Comparison of ENCODE assay signal across 10 mouse cellular contexts in genomic region chr11:115716410-115717338, GRCm38 (mm10). TPM values are rescaled to one million over a fixed set of nuclear protein-coding genes. Genes with fewer than 3 reads are reported as not detected.
DNase-seq lines count a peak whose midpoint lies in the region; ATAC-seq and TF ChIP-seq lines count a peak whose summit lies in the region.
"Had no signal": no experiment of that assay in that cellular context is flagged by ENCODE, and none has a peak within 500 bp of the region (broad histone marks: within the 10 kb centered on the region; RNA-seq: fewer than 3 reads in every experiment).

No protein-coding gene starts in this region.

- no peak overlapping the region for H3K27ac ChIP-seq in kidney, embryonic 14.5 days (ENCODE audit: low read depth, low read length)
- peak overlapping the region; percentile 38 for H3K27ac ChIP-seq in bone marrow, adult 2 months (ENCODE audit: control insufficient read depth, insufficient read depth, low read depth, low read length, poor library complexity)
- H3K27ac ChIP-seq in thymus, adult 2 months (ENCODE audit: control insufficient read depth, insufficient read depth, low read length), result no peak overlapping the region
- H3K27ac ChIP-seq in embryonic facial prominence, embryonic 10.5 days (replicated peaks), result no peak overlapping the region

- no peaks in the 10 kb centered on the region for H3K9me3 ChIP-seq in kidney, embryonic 14.5 days (ENCODE audit: control insufficient read depth, low read length)
- H3K9me3 ChIP-seq in megakaryocyte, embryonic 14.5 days, result peaks cover 3% of the 10 kb centered on the region; the same call in 1 of the 2 replicates
- no peaks in the 10 kb centered on the region for H3K9me3 ChIP-seq in embryonic facial prominence, embryonic 10.5 days

- no peak overlapping the region for H3K9ac ChIP-seq in kidney, embryonic 14.5 days (ENCODE audit: low read depth, low read length)

- peak; percentile 74 for DNase-seq in kidney, adult 9 months
- DNase-seq in thymus, adult 2 months, result peak; percentile 31
- DNase-seq in frontal cortex, postnatal 25 days (ENCODE audit: low spot score in 2 of 2), result no peak
- no peak for DNase-seq in embryonic facial prominence, embryonic 10.5 days (ENCODE audit: low spot score)
- DNase-seq in ovary, postnatal 36 days (ENCODE audit: low spot score), result no peak
- DNase-seq: heart, postnatal 10 days; lung, postnatal 10 days had no signal

- TF ChIP-seq CTCF in bone marrow, adult 2 months (IDR thresholded peaks at IDR 0.05; ENCODE audit: control insufficient read depth, insufficient read depth, low read length), result no peak
- no peak for TF ChIP-seq CTCF in thymus, adult 2 months (IDR thresholded peaks at IDR 0.05; ENCODE audit: borderline replicate concordance, control insufficient read depth, extremely low read depth, insufficient read depth, low read length, poor library complexity)

- H3K4me1 ChIP-seq in kidney, embryonic 14.5 days (ENCODE audit: control insufficient read depth, insufficient read depth, low read length), result no peaks in the 10 kb centered on the region
- peaks cover 6% of the 10 kb centered on the region; the same call in 1 of the 2 replicates for H3K4me1 ChIP-seq in bone marrow, adult 2 months (ENCODE audit: control insufficient read depth, insufficient read depth, low read length)
- H3K4me1 ChIP-seq in megakaryocyte, embryonic 14.5 days, result peaks cover 55% of the 10 kb centered on the region
- peaks cover 18% of the 10 kb centered on the region for H3K4me1 ChIP-seq in thymus, adult 2 months (replicated peaks; ENCODE audit: control insufficient read depth, insufficient read depth, low read length)
- H3K4me1 ChIP-seq in embryonic facial prominence, embryonic 10.5 days, result no peaks in the 10 kb centered on the region

- no peak overlapping the region for H3K4me3 ChIP-seq in kidney, embryonic 14.5 days (ENCODE audit: low read length)
- no peak overlapping the region for H3K4me3 ChIP-seq in bone marrow, adult 2 months (replicated peaks; ENCODE audit: control insufficient read depth, low read depth, low read length)
- peak overlapping the region; percentile 20 for H3K4me3 ChIP-seq in megakaryocyte, embryonic 14.5 days (replicated peaks)
- H3K4me3 ChIP-seq in thymus, adult 2 months (ENCODE audit: control insufficient read depth, insufficient read depth, low read length), result no peak overlapping the region
- H3K4me3 ChIP-seq in embryonic facial prominence, embryonic 10.5 days, result no peak overlapping the region

- H3K4me2 ChIP-seq in kidney, embryonic 14.5 days (replicated peaks; ENCODE audit: low read depth, low read length), result no peak overlapping the region

- no peak for TF ChIP-seq POLR2A in bone marrow, adult 2 months (IDR thresholded peaks at IDR 0.05; ENCODE audit: borderline replicate concordance, control insufficient read depth, low read depth, low read length)
- no peak for TF ChIP-seq POLR2A in thymus, adult 2 months (IDR thresholded peaks at IDR 0.05; ENCODE audit: control insufficient read depth, extremely low read depth, insufficient read depth, low read length, poor library complexity)

- no peak for ATAC-seq in kidney, embryonic 14.5 days (ENCODE audit: low FRiP score, low TSS enrichment)

- no peaks in the 10 kb centered on the region for H3K36me3 ChIP-seq in kidney, embryonic 14.5 days (ENCODE audit: control insufficient read depth, insufficient read depth, low read length)
- H3K36me3 ChIP-seq in megakaryocyte, embryonic 14.5 days (replicated peaks; ENCODE audit: low read length), result no peaks in the 10 kb centered on the region
- no peaks in the 10 kb centered on the region for H3K36me3 ChIP-seq in thymus, adult 2 months (ENCODE audit: control insufficient read depth, insufficient read depth, low read length)
- H3K36me3 ChIP-seq in embryonic facial prominence, embryonic 10.5 days (replicated peaks), result no peaks in the 10 kb centered on the region

- WGBS in kidney, embryonic 14.5 days, result 66% methylated on average over 15 of the region's 15 CpGs
- WGBS in bone marrow, adult 2 months, result 34% methylated on average over 15 of the region's 15 CpGs
- 46% methylated on average over 15 of the region's 15 CpGs for WGBS in thymus, adult 2 months
- 77% methylated on average over 15 of the region's 15 CpGs for WGBS in embryonic facial prominence, embryonic 10.5 days

- H3K27me3 ChIP-seq in kidney, embryonic 14.5 days (ENCODE audit: control insufficient read depth, insufficient read depth, low read length), result no peaks in the 10 kb centered on the region
- peaks cover 2% of the 10 kb centered on the region for H3K27me3 ChIP-seq in megakaryocyte, embryonic 14.5 days (replicated peaks)
- no peaks in the 10 kb centered on the region for H3K27me3 ChIP-seq in thymus, adult 2 months (ENCODE audit: control insufficient read depth, insufficient read depth, low read length)
- H3K27me3 ChIP-seq in embryonic facial prominence, embryonic 10.5 days (replicated peaks; ENCODE audit: low read depth, poor library complexity, severe bottlenecking), result no peaks in the 10 kb centered on the region

RNA-seq across cellular contexts. Expression of gene Grb2, which starts 8.3 kb away (rescaled TPM):
- polyA plus RNA-seq in kidney, embryonic 14.5 days (2014; fragmentation: Nextera tagmentation; extraction: Ambion mirVana), result 47.7 and 53.0 TPM in 2 replicates
- 35.9 and 53.6 TPM in 2 replicates for polyA plus RNA-seq in bone marrow, adult 2 months (2011; ENCODE audit: insufficient read depth, insufficient read length, low replicate concordance, missing spikeins)
- 30.1 and 77.5 TPM in 2 replicates for polyA plus RNA-seq in megakaryocyte, embryonic 14.5 days (2012; ENCODE audit: insufficient read depth, low replicate concordance)
- 81.7 and 82.8 TPM in 2 replicates for polyA plus RNA-seq in thymus, adult 2 months (2012; rRNA removed)
- 73.5 and 76.0 TPM in 2 replicates for polyA plus RNA-seq in embryonic facial prominence, embryonic 10.5 days (2016; fragmentation: Nextera tagmentation; extraction: Ambion mirVana)

RNA-seq across cellular contexts. Expression of gene Tmem94, which starts 48.6 kb away (rescaled TPM):
- 12.4 and 19.9 TPM in 2 replicates for polyA plus RNA-seq in kidney, embryonic 14.5 days (2014; fragmentation: Nextera tagmentation; extraction: Ambion mirVana)
- 12.0 and 25.5 TPM in 2 replicates for polyA plus RNA-seq in bone marrow, adult 2 months (2011; ENCODE audit: insufficient read depth, insufficient read length, low replicate concordance, missing spikeins)
- 22.7 and 34.8 TPM in 2 replicates for polyA plus RNA-seq in megakaryocyte, embryonic 14.5 days (2012; ENCODE audit: insufficient read depth, low replicate concordance)
- polyA plus RNA-seq in thymus, adult 2 months (2012; rRNA removed), result 84.7 and 91.9 TPM in 2 replicates
- polyA plus RNA-seq in embryonic facial prominence, embryonic 10.5 days (2016; fragmentation: Nextera tagmentation; extraction: Ambion mirVana), result 34.6 and 38.9 TPM in 2 replicates

Comparison
In these comparisons a context has a peak if more than half of its experiments do, and no peak if none do; other contexts are left out.
1. DNase-seq: peak in kidney, adult 9 months (single experiment) and thymus, adult 2 months (single experiment); none in frontal cortex, postnatal 25 days (0 of 2), embryonic facial prominence, embryonic 10.5 days (single experiment) and ovary, postnatal 36 days (single experiment).